Mouse (Mus musculus) CD4-positive, CD25-positive, alpha-beta regulatory T cell, adult 2 months (primary cell): ENCODE measurements around the gene Pkig.
A peak's percentile ranks its signal among the peaks of the same experiment; 100 is the strongest.
"Not testable (repeated sequence)": the region's sequence is repeated elsewhere in the genome, so short reads cannot be mapped to it uniquely, and the experiment has no call there.

Experiments used
- DNase-seq: peaks from one replicate; pipeline ENCODE4 v3.0.0-alpha.2; 2012; ENCODE audit warnings: low read depth, low spot score

Gene Pkig

DNA sequence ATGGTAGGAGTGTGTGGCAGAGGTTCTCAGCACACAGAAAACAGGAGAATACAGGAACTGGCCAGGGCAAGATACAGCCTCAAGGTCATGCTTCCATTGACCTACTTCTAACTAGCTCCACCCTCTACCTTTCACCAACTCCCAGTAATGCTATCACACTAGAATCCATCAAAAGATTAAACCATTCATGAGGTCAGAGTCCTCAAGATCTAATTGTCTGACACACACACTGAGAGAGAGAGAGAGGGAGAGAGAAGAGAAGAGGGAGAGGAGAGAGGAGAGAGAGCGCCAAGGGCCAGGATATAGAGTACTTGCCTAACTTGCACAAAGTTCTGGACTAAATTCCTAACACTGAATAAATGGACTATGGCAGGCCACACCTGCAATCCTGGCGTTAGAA lies 24.2 kb downstream of the Pkig start:
- DNase-seq: no peak

DNA sequence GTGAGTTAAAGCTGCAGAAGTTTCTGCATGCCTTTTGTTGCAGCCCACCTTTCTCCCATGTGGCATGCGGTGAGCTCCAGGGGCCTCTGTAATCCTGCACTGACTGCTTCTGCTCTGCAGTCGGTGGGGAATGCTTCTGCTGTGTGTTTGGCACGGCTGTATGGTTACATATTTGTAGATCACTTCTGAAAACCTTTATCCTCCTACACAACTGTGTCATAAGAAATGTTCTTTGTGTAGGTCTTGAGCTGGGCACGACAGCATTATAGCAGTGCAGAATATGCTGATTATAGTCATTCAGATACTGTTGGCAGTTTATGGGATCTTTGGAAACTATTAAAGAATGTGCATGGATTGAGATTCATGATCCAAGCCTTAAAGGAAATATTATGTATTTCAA lies 27.1 kb downstream of the Pkig start:
- DNase-seq: no peak

DNA sequence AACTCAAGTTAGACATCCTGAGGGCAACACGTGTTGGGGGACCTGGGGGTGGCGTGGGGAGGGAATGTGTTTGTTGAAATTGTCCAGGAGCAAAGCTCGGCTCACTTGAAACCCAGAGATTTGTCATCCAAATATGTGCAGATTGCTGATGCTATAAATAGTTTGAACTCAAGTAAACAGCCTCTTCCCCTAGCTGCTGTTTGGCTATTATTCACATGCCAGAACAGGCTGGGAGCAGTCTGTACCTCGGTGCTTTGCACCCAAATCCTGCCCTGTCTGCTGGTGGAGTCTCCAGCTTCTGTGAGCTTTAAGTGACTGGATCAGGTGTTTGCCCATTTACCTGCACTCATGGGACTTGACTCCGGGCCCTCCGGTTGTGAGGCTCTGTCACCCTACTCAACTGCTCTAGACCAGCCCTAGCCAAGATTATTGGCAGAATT lies 27.6 kb downstream of the Pkig start:
- no peak for DNase-seq

DNA sequence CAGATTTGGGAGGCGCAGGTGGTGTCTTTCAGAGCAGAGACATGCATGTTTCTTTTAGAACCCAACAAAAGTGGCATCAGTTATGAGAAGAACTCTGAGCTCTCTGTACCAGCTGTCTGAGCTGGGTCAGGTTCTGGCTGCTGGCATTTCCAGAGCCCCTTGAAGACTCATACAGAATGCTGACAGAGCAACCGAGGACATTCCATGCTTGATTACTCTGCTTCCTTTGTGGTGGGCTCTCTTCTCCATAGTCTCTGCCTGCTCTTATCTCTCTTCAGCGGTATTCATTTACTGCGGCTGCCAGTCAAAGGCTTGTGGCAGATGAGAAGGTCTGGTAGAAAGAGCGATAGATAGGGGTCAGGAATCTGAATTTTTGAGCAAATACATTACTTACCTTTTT lies 28.0 kb downstream of the Pkig start:
- no peak for DNase-seq

DNA sequence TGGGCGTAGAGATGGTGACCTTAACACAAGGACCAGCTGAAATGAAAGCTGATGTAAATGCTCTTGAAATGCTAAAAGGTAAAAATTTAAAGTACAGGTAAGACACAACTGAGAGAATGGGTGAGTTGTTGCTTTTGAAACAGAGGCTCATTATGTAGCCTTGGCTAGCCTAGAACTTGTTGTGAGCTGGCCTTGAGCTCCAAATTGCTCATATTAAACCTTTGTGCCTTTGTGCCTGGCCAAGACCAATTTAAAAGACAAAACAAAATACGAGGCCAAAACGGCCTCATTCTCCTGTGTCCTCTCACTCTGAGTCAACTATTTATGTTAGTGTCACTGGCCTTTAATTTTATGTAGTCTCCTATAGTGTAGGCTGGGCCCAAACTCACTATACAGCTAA lies 28.7 kb downstream of the Pkig start:
- DNase-seq: no peak

DNA sequence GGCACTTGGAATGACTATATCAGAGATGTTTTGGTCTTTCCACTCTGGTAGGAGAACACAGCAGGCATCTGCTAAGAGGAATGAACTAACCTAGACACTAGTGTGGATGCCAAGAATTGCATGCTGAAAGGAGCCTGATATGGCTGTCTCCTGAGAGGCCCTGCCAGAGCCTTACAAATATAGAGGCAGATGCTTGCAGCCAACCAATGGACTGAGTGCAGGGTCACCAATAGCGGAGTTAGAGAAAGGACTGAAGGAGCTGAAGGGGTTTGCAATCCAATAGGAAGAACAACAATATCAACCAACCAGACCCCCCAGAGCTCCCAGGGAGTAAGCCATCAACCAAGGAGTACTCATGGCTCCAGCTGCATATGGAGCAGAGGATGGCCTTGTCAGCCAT lies 30.2 kb downstream of the Pkig start:
- DNase-seq: not testable (repeated sequence)

DNA sequence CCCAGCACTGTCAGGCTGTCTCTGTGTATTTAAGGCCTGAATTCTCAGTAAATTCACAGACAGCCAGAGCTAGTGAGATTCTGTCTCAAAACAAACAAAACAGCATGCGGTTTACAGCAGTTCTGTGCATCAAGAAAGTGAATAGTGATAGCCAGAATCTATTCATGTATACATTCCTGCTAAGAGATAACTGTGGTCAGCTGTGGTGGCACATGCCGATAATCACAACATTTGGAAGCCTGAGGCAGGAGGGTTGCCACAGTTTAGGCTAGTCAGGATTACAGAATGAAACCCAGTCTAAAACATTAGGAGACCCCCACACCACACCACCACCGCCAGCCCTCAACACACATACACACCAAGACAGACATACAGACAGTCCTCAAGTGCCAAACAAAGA lies 31.6 kb downstream of the Pkig start:
- no peak for DNase-seq

DNA sequence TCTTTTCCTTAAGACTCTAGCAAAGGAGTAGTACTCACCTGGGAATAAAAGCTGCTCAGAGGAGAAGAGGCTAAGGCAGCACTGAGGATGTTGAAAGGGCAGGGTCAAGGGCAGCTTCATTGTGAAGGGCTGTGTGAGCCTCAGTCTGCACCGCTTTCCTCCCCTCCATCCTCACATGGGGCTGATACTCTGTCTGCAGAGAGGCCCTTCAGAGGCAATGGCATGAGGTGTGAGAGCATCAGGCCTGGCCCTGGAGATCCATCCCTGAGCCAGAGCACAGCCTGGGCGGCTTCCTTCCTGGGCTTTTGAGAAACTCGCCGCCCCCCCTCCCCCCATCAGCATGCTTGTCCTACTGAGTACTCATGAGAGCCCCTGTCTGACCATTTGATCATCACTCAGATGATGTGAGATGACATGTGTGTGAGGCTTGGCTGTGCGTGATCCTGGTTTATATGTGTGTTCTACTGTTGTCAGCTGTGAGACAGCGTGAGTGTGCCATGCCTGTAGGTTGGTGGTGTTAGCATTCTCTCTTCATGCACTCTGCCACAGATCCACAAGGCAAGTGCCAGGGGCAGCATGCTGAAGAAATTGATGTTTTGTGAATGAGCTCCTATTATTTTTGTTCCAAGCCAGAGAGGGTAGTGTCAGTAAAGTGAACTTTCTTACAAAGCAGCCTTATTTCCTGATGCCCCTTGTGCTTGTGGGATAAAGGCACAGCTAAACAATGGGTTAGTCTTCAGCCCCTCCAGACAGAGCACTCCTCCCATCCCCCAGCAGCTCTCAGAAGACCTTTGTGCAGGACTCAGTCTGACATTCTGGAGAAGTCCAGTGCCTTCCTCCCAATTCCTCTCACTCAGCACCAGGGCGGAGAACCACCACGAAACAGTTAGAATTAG lies 32.5 kb downstream of the Pkig start:
- no peak for DNase-seq

DNA sequence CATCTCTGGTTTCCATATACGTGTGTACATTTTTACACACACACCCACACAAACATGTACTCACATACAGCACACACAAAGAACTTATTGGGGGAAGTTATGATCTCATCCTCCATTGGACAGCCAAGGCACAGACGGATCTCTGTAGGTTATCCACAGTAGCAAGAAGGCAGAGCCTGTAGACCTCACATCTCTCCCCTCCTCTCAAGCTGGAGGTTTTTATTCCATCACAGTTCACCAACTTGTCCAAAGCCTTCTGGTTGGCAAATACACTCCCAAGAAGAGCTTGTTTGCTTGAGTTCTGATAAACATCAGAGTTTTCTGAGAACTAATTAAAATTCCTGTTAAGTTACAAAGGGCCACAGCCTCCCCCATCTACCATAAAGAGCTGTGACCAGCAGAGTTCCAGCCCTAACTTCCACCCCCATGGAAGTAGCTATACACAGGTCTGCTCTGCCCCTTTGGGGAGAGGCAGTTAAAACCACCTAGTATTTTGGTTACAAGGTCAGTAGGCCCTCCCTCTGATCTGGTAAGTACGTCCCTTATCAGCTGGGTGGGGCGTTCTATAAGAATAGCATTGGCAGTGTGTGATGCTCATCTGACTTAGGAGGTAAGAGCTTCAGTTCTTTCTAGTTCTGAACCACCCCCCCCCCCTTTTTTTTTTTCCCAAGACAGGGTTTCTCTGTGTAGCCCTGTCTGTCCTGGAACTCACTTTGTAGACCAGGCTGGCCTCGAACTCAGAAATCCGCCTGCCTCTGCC lies 33.8 kb downstream of the Pkig start:
- DNase-seq: no peak

DNA sequence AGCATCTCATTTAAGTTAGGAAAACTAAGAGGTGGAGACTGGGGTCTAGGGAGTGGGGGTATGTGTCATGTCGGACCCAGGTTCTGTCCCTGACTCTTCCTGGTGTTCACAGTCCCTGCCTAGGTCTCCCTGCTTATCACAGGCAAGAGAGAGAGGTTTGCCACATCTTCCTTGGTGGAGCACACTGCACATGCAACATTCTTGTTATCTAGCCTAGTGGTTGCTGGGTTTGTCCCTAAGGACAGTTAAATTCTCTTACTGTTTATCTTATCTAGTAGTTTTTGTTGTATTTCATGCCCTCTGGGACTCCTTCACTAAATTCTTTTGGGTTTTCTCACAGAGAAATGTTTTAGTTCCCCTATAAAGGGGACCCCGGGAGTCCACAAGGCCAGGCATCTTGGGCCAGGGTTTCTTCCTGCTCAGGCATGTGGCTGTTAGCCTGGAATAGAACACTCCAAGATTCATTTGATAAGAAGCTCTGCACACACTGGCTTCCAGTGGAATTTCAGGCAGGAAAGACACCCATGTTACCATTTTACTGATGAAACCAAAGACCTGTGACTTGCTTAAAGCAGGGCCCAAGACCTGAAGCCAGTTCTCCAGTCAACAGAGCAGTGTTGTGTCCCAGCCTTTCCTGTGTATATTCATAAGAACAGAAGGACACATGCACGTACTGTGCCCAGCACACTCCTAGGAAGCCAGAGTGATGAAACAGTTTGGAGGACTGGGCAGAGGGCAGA lies 34.9 kb downstream of the Pkig start:
- DNase-seq: no peak

DNA sequence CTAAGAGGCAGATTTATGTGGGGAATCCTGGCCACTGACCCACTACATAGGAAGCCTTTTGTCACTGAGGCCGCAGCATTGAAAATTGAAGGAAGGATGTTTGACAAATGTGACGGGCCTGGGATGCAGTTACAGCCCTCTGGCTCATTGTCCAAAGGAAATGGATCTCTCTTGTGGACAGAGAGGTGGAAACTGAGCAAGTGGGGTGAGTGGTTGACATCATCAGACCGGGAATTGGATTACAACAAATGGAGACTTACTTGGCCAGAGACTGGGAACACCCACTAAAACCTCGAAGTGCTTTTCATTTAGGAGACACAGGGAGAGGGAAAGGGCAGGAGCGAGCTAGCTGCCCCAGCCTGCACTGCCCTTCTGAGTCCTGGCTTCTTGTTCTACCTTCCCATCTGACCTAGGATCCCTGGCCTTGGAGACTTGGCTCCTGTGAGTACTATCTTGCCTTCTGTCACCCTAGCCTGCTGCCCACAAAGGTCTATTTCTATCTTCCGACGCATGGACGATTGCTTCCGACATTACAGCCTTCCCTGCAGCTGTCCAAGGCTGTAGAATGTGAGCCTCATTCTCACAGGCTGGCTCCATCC lies 35.6 kb downstream of the Pkig start:
- DNase-seq: no peak

DNA sequence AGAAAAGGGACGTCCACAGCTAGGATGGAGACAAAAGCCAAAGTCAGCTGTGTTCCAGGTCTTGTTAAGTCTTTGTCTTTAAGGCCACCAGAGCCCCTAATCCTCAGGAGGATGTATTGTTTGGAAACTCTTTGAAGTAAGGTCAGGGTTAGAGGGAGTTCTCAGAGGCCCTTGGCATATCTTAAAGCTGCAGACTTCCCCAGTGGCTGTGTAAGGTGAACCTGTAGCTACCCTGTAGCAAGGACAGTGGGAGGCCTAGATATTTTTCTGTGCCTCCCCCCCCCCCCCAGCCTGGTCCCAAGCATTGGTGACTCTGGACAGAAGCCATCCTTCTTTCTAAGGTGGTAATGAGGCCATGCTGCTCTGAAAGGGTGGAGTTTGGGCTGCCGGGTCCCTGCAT lies 38.6 kb downstream of the Pkig start:
- DNase-seq: no peak

DNA sequence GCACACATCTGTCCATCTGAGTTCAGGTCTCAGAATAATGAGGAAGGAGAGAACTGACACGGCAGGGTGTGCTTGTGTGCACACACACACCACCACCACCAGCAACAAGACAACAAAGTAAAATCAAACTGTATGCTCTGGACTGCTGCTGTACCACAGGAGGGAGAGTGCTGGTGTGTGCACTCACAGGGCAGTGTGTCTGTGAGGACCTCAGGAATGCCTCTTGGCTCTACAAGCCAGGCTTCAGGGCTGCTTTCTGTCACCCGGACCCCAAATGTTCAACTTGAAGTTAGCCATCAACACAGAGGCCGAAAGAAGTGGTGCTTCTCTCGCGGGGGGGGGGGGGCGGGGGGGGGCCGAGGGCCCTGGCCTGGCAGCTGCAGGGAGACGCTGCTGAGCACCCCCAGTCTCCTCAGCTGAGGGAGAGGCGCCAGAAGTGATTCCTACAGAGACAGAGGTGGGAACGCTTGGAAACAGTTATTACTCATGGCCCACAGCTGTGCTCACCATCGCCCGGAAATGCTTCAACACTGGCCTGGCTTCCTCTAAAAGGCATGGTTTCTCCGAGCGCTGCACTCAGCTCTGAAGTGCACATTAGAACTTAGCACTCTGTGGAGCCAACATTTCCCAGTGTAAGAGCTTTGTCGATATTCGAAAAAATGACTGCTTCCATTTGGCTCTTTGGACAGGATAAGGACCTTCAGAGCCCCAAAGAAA lies 39.7 kb downstream of the Pkig start:
- peak; percentile 54 for DNase-seq

DNA sequence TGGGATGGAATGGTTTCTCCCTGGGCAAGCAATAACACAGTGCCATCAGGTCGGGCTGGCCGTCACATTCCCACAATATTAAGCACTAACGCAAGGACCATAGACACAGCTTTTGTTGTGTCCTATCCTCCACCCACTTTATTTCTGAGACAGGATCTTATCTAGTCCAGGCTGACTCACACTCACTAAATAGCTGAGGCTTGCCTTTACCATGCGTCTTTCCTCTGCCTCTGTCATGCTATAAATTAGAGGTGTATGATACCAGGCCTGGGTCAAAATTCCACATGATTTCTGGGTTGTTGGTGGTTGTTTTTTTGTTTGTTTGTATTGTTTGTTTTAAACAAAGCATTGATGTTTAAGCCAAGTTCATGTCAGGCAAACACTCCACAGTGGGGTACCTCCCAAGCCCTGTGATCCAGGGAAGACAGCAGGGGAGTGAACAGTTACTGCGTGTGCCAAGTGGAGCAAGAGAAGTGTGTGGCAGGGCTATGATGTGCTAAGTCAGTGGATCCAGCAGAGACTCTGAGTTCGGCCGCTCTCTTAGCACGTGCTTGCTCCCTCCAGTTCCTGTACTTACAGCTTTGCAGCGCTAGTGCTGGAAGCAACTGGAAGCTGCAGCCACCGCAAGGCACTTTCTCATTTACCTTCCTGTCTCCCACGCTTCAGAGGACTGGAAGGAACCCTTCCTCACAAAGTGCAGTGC lies 41.0 kb downstream of the Pkig start:
- DNase-seq: no peak

DNA sequence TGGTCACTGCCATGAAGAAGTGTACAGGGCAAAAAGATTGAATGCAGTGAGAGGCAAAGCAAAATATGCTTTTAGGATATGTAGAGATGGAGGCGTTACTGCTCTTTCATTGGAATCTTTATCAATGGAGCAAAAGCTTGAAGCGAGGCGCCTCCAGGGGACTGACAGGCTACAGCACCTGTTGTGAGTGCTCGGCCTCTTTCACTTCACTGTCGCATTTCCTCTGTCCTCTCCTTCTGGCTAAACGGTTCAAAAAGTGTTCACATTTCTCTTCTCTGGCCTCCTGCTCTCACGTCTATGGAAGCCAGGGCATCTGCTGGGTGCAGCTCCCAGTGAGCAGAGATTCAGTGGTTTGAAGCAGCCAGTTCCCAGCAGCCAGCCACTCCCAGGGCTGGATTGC lies 44.2 kb downstream of the Pkig start:
- no peak for DNase-seq

DNA sequence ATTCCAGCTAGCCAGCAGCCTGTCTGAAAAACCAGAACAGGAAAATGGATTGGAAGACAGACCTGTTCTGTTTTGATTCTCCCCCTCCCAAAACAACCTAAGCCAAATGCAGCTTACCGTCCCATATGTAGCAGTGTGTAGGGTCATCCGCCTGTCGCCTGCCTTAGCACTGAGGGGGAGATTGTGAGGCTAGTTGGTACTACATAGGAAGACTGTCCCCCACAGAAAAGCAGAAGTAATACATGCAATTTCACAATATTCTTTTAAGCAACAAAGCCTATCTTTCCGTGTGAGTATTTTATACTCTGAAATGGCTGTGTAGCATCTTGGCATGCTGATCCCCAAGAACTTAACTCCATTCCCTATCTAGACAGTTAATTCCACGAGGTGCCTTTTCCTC lies 44.7 kb downstream of the Pkig start:
- DNase-seq: no peak

DNA sequence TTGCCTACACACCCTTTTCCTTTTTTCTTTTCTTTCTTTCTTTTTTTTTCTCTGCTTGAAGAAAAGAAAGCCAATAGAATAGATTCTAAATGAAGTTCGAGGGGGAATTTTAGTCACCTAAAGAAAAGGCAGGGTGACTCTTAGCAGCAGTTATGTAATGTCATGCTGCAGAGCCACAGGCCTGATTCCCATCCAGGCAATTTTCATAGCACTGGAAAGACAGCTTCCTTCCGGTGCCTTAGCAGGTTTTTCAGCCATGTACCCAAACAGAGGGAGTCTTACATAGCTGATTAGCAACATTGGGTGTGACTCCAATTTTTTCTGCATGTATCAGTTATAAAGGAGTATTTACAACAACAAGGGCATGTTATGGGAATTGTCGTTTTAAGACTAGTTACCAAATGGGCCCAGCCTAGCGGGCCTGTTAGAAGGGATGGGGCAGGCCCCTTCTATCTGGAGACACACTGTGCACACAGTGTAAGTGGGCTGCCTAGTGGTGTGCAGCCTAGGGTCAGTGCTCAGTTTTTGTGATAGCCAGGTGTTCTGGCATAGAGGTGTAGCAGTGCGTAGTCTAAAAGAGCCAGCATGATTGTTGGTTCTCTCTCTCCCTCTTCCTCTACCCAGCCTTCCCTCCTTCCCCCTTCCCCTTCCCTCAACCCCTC lies 45.5 kb downstream of the Pkig start:
- no peak for DNase-seq

DNA sequence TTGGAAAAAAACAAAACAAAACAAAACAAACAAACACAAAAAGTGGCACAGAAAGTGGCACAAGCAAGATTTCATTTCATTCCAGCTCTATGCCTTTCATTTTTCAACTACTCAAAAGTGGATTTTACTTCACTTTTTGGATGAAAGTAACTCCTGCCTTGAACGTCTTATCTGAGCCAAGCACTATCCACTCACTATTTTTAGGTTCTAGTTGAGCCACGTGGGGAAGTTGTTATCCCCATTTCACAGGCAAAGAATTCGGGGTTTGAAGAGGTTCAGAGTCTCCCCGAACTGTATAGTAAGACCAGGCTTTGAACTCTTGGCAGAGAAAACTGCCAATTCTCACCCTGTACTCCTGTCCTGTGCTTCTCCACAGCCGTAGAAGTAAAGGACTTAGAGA lies 50.1 kb downstream of the Pkig start:
- no peak for DNase-seq

DNA sequence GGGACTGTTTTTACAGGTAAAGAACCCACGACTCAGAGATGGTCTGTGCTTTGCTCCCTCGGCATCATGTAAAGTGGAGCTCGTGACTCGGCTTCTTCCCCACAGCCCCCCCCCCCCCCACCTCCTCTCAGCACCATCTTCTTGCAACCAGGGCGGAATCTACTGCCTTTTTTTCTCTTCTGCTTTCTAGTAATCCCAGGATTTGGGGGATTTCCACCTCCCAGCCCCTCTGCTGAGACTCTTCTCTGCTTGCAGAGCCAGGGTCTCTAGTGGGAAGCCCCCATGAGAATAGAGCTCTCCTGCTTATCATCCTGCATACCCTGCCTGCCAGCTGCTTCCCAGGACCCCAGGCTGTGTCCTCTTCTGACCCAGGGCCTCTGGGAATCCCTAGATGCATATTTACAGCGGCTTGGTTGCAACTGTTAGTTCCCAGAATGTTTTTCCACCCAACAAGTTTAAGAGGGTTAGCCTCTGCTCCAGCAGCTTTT lies 50.6 kb downstream of the Pkig start:
- no peak for DNase-seq

DNA sequence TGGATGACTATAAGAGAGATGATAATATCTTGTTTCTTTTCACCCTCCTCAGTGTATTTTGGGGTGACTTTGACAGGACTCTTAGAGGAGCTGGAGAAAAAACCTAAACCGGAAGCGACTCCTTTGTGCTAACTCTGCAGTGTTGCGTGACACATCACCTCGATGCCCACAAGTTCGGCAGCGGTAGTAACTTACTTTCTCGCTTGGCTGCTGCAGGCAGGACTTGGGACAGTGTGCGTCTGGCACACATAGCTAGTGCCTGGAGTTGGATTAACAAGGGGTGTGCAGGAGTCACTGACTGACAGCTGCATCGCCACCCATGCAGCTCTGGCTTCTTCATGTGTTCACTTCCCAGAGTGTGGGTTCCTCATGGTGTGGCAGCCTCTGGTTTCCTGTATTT lies 51.8 kb downstream of the Pkig start:
- no peak for DNase-seq
